Mouse (Mus musculus) granulocyte monocyte progenitor cell, adult 5-6 weeks (primary cell): ENCODE data around the gene Ubp1. TPM values are rescaled to one million over a fixed set of nuclear protein-coding genes. Genes with fewer than 3 reads are reported as not detected.

ENCODE experiments used
- ATAC-seq: replicated peaks from 2 replicates; pipeline ENCODE4 v1.8.0; 2016; ENCODE audit warnings: mild to moderate bottlenecking, moderate TSS enrichment, inconsistent platforms; ENCODE audit not compliant: poor library complexity, severe bottlenecking
- total RNA-seq, 2 experiments: library from RNA; stranded (forward) in 1 of 2; stranded (reverse) in 1 of 2; fragments of 200-712, 200-1000 nt in 1 of 2; fragments of >200 nt in 1 of 2; fragmentation: Nextera tagmentation in 1 of 2; gene quantifications; 2 replicates each; pipeline ENCODE4 v1.2.3; 2014 to 2017

The Ubp1 gene
- total RNA-seq, 2 experiments from 2014 or later: 52.0 to 65.3 TPM

DNA sequence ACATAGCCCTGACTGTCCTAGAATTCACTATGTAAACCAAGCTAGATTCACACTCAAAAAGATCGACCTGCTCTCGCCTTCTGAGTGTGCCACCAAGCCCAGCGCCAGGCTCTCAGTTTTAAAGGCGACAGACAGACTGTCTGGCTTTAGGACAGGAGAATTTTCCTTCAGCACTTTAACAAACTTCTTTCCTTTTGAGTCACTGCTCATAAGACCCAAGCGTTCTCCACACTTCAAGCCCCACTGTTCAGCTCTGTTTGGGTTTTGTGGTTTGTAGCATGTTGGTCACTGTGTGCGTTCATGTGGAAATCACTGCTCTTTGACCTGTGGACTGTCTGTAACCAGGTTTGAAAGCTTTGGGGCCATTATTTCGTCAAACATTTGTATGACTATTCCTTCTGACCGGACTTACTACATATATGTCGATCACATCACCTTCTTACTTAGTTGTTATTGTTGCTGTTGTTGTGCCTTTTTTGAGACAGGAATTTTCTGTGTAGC, 77.2 kb downstream of the Ubp1 start:
- no peak for ATAC-seq

DNA sequence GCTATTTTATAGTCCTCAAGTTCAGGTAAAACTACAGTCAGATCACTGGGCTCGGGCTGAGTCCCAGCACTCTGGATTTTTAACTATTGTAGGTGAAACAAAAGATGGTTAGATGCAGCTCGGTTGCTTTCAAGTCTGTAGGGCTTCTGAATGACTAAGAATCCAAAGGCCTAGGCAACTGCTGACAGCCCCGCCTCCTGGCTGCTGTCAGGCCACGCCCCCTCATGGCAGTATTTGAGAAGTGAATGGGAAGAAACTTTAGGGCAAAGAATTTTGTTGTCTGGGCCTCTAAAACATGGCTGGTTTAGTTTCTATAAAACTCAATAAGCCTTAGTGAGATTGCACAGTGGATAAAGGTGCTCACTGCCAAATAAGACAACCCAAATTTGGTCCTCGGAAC, 78.8 kb downstream of the Ubp1 start:
- ATAC-seq: 0 out of 2 replicates have a peak, but pooled peaks have one; percentile 22

DNA sequence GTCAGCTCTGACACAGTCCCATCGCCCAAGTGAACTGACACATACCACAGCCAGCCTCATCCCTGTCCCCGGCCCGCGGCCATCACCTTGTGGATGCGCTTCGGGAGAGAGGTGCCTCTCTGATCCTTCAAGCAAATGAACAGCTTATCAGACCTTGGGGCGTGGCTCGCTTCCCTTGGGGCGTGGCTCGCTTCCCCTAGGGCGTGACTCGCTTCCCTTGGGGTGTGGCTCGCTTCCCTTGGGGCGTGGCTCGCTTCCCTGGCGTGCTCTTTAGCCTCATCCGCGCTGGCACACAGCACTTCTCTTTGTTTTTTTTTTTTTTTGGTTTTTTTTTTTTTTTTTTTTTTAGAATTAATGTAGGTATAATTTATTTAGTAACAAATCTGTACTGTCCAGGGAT, 80.5 kb downstream of the Ubp1 start:
- peak; percentile 66 for ATAC-seq

DNA sequence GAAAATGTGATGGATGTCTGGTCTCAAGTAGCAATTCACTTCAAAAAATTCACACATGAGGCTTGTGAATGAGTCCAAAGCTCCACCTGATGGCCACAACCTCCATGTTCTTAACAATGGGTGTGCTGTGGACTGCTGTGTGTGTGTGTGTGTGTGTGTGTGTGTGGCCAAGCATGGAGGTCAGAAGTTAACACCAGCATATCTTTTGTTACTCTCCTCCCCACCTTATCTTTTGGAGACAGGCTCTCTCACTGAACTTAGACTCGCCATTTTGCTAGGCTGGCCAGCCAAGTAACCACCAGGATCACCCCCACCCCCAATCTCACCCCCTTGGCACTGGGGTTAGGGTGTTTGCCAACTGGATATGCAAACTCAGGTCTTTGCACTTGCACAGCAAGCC, 83.3 kb downstream of the Ubp1 start:
- no peak for ATAC-seq

DNA sequence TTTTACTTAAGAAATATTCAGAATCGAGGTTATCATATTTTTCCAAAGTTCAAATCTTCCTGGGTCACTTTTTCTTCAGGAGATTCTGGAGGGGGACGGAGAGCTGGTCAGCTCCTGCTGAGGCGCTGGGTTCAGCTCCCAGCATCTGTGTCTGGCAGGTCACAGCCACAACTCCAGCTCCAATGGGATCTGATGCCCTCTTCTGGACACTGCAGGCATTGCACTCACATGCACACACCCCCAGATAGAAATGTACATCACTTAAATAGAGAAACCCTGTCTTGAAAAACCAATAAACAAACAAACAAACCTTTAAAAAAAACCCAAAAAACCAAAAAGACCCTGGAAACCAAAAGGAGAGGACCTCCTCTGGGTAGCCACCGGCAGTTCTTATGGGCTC, 85.0 kb downstream of the Ubp1 start:
- ATAC-seq: no peak

DNA sequence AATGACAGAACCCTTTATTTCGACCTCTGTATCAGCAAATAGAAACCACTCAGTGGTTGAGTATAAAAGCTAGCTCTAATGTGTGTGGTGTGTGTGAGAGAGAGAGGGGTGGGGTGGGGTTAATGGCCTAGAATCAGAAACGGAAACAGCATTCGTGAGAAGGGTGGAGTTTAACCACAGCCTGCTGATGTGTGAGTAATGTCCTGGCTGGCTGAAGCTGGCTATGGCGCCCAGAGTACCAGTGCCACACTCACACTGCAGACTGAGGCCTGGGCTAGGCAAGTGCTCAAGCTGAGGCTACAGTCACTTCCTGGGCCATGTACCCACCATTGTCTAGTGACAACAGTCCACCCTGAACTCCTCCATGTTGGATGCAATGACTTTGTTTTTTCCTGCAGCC, 85.7 kb downstream of the Ubp1 start:
- ATAC-seq: peak; percentile 80

DNA sequence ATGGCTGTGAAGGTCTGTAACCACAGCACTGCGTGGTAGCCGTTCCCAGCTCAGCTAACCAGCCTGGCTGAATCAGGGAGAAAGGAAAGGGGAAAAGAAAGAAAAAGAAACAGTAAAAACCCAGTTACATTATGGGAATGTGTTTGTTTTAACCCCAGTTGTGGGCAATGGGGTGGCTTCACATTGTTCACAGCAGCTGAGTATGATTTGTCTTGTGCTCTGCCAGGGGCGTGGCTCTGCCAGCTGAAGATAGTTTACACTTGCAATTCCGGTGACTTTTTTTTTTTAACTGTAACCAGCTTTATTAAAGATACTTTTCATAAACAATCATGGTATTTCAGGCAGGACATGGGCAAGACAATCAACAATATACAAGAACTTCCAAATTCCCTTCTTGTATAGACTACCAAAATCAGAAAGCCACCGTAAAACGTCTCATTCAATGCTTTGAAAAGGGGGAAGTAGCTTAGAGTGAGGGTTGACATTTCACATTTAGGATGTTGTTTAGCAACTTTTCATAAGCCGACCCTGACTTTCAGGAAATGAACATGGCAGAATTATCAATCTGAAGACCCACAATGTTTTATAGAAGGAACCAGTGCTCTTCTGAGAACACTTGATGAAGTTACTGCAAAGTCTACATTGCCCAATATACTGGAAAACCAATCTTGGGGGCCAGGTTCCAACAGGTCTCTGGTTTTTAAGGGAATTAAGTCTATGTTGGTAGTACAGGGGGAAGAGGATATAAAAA, 88.5 kb downstream of the Ubp1 start:
- peak; percentile 62 for ATAC-seq

DNA sequence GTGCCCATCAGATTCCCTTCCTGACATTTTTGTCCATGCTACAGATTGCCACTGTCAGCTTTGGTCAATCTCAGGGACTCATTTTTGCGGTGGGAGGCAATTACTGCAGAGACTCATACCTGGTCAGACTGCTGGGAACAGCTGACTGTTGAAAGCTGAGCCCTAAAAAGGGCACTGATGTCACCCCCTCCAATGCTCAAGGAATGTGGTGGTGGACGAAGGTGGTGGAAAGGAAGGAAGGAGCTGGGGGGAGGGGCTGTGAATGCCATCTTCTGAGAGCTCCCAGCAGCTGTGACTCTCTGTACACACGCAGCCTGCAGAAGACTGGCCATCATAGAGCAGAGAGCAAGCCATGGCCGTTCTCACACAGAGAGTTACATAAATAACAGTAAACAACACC, 91.4 kb downstream of the Ubp1 start:
- ATAC-seq: no peak

DNA sequence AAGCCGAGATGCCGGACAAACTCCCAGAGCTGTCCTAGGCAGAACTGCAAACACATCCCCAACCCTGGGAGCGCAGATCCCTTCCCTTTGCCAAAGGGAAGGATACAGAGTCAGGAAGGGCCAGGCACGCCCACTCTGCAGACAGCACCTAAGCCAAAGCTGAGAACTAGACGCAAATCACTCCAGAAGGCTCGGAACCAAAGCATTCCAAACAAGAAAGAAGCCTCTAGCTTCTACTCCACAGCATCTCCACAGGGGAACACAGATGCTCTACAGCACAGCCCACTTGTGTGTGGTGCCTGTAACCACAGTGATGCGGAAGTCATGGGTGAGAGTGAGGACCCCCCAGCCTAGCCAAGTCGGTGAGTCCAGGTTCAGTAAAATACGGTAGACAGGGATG, 94.4 kb downstream of the Ubp1 start:
- ATAC-seq: no peak

DNA sequence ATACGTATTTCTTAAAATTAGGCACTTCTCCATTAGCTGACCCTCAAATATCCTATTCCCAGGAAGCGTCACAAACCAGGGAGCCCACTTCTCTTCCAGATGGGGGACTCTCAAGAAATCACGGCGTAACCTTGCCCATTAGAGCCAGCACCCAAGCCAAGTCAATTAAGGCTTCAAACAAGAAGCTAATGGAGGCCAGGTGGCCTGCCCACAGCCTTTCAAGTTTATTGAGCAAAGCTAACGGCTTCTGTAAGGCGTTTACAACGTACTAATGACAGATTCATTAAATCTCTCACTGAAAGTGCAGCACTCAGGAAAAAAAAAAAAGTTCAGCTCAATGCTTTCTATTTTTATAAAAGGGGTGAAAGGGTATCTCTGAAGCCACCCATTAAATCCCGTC, 95.1 kb downstream of the Ubp1 start:
- no peak for ATAC-seq

DNA sequence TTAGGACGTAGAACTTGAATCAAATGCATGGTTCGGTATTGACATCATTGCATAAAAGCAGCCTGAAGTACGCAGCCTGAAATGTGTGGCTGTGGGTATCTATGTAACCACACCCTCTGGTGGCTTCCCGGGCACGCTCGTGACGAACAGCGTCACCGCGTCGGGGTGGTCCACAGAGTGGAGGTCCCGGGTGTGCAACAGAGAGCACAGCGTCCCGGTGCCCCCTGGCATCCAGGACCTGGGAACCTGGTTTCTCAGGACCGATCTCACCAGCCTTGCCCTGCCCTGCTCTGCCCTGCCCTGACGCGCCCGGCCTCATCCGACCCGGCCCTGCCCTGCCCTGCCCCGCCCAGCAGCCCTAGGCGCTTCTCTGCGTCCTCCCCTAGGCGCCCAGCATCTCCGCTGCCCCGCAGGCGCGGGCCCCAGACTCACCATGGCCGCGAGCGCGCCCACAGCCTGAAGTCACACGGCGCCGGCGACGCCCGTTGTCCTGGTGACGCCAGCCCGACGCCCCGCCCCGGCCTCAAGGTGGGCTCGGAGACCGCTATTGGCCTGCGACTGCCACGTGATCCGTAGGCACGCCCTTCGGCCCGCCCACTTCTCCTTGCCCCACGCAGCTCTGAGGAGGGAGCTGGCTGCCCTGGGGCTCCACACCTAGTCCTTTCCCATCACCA, 95.7 kb downstream of the Ubp1 start:
- ATAC-seq: peak; percentile 91

Other genes with a start within 250 kb of the Ubp1 start
- gene Pdcd6ip, start 222.7 kb upstream of the Ubp1 start, total RNA-seq (2014; fragmentation: Nextera tagmentation): 95.3 and 128 TPM in 2 replicates
- gene Pdcd6ip, start 222.7 kb upstream of the Ubp1 start, total RNA-seq (2017): 46.4 and 71.0 TPM in 2 replicates
- 43.2 and 44.7 TPM in 2 replicates for gene Clasp2, start 189.5 kb upstream of the Ubp1 start, total RNA-seq (2014; fragmentation: Nextera tagmentation)
- gene Clasp2, start 189.5 kb upstream of the Ubp1 start, total RNA-seq (2017): 36.9 and 42.2 TPM in 2 replicates
- 0.75 and 6.0 TPM in 2 replicates for gene Fbxl2, start 115.3 kb downstream of the Ubp1 start, total RNA-seq (2014; fragmentation: Nextera tagmentation)
- gene Fbxl2, start 115.3 kb downstream of the Ubp1 start, total RNA-seq (2017): 0.39 and 0.98 TPM in 2 replicates
- not detected in 2 replicates for gene Susd5, start 126.2 kb downstream of the Ubp1 start, total RNA-seq (2014; fragmentation: Nextera tagmentation)
- not detected in 2 replicates for gene Susd5, start 126.2 kb downstream of the Ubp1 start, total RNA-seq (2017)